Mouse (Mus musculus) forebrain, postnatal 0 days (tissue): ENCODE results near the gene Lhfpl5. TPM values are rescaled to one million over a fixed set of nuclear protein-coding genes. Genes with fewer than 3 reads are reported as not detected.
A peak's percentile ranks its signal among the peaks of the same experiment; 100 is the strongest.

ENCODE experiments used
- ATAC-seq: fragments of 200-750 bp; cut with Nextera tagmentation; 2 replicates; pipeline ENCODE4 v1.8.0; 2017; ENCODE audit warnings: mild to moderate bottlenecking, moderate library complexity
- DNase-seq: peaks from one replicate; pipeline ENCODE4 v3.0.0-alpha.2; 2015
- H3K27ac ChIP-seq: fragments of 300-500 bp; sonication (generic); 2 replicates; pipeline ENCODE4 v1.5.1; 2014; ENCODE audit warnings: low read depth, mild to moderate bottlenecking, antibody characterized with exemption, low read length, moderate library complexity, mixed read lengths
- H3K27me3 ChIP-seq: fragments of 300-500 bp; sonication (generic); 2 replicates; pipeline ENCODE4 v1.6.1; 2014; ENCODE audit warnings: mild to moderate bottlenecking, low read length, mixed read lengths; ENCODE audit not compliant: insufficient read depth
- H3K36me3 ChIP-seq: fragments of 300-500 bp; sonication (generic); 2 replicates; pipeline ENCODE4 v1.6.1; 2014; ENCODE audit warnings: mild to moderate bottlenecking, moderate library complexity; ENCODE audit not compliant: insufficient read depth
- H3K4me1 ChIP-seq: fragments of 300-500 bp; sonication (generic); 2 replicates; pipeline ENCODE4 v1.6.1; 2014; ENCODE audit warnings: antibody characterized with exemption; ENCODE audit not compliant: insufficient read depth
- H3K4me2 ChIP-seq: fragments of 300-500 bp; sonication (generic); 2 replicates; pipeline ENCODE4 v1.6.1; 2014; ENCODE audit warnings: low read depth, mild to moderate bottlenecking, moderate library complexity
- H3K4me3 ChIP-seq: fragments of 300-500 bp; sonication (generic); 2 replicates; pipeline ENCODE4 v1.5.1; 2014; ENCODE audit warnings: low read depth, low read length, mixed read lengths
- H3K9ac ChIP-seq: fragments of 300-500 bp; sonication (generic); 2 replicates; pipeline ENCODE4 v1.6.1; 2014; ENCODE audit warnings: mild to moderate bottlenecking
- H3K9me3 ChIP-seq: fragments of 300-500 bp; sonication (generic); 2 replicates; pipeline ENCODE4 v1.6.1; 2016; ENCODE audit warnings: low read length
- CTCF ChIP-seq: sonication (generic); IDR thresholded peaks from 2 replicates; pipeline ENCODE4 v1.5.1; 2016; ENCODE audit warnings: antibody characterized with exemption, control low read depth, low read depth
- WGBS: fragments of 180-500 bp; shearing (Covaris S2); extraction: QIAGEN DNeasy Blood & Tissue Kit; methylation state at CpG from one replicate; pipeline ENCODE4 v1.1.7; 2014; 5-methylcytosine and 5-hydroxymethylcytosine counted together
- microRNA-seq, 2 experiments: library from miRNA; unstranded; fragments of <30 nt; microRNA quantifications; one replicate each; pipeline ENCODE4; 2016
- polyA plus RNA-seq: library from polyadenylated mRNA; unstranded; fragments of >200 nt; fragmentation: Nextera tagmentation; extraction: Ambion mirVana; gene quantifications from 2 replicates; pipeline ENCODE4 v1.2.1, GENCODE M21; 2015
- total RNA-seq: library from RNA; depleted of rRNA; stranded (reverse); fragments of >200 nt; gene quantifications from 2 replicates; pipeline ENCODE4 v1.2.3, GENCODE M21; 2014; rRNA removed

Lhfpl5 gene
- total and polyA plus RNA-seq, 2 experiments from 2014 or later, result 11.9 to 13.2 TPM

- TF ChIP-seq CTCF, result no peak
- no peak overlapping the region for H3K4me3 ChIP-seq
- no peak for DNase-seq
- no peak overlapping the region for H3K9ac ChIP-seq
- 92% methylated on average over 15 of the region's 15 CpGs for WGBS
- H3K27ac ChIP-seq, result no peak overlapping the region
- no peaks in the 10 kb centered on the region for H3K36me3 ChIP-seq
- H3K27me3 ChIP-seq, result no peaks in the 10 kb centered on the region
- H3K4me2 ChIP-seq, result no peak overlapping the region
- H3K9me3 ChIP-seq, result no peaks in the 10 kb centered on the region
- no peak for ATAC-seq
- H3K4me1 ChIP-seq, result peaks cover 10% of the 10 kb centered on the region
Observed at GRCm38 (mm10) chr17:28625327-28625726, 49.9 kb downstream of the Lhfpl5 start.

DNA sequence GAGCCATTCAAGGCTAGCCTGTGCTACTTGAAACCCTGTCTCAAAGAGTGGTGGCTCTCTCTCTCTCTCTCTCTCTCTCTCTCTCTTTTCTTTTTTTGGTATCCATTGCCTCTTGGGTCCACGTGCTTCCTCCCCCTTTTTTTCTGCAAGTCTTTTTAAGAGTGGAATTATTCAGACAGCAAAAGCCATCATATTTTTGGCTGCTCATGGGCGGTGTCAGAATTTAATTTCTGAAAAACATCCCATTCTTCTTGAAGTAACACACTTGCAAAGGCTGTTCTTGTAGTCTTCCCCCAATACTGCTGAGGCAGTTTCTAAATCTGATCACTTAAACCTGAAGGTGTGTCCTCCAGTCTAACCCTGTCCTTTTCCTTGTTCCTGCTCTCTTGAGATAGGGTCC is 51.5 kb downstream of the Lhfpl5 start:
- H3K36me3 ChIP-seq, result no peaks in the 10 kb centered on the region
- H3K4me3 ChIP-seq, result no peak overlapping the region
- no peak for TF ChIP-seq CTCF
- H3K27ac ChIP-seq, result no peak overlapping the region
- ATAC-seq (no peak), DNase-seq (no peak)
- no peaks in the 10 kb centered on the region for H3K9me3 ChIP-seq
- no peaks in the 10 kb centered on the region for H3K27me3 ChIP-seq
- no peak overlapping the region for H3K4me2 ChIP-seq
- WGBS, result 73% methylated on average over 2 of the region's 2 CpGs
- H3K4me1 ChIP-seq, result peaks cover 4% of the 10 kb centered on the region; the same call in 1 of the 2 replicates
- no peak overlapping the region for H3K9ac ChIP-seq

DNA sequence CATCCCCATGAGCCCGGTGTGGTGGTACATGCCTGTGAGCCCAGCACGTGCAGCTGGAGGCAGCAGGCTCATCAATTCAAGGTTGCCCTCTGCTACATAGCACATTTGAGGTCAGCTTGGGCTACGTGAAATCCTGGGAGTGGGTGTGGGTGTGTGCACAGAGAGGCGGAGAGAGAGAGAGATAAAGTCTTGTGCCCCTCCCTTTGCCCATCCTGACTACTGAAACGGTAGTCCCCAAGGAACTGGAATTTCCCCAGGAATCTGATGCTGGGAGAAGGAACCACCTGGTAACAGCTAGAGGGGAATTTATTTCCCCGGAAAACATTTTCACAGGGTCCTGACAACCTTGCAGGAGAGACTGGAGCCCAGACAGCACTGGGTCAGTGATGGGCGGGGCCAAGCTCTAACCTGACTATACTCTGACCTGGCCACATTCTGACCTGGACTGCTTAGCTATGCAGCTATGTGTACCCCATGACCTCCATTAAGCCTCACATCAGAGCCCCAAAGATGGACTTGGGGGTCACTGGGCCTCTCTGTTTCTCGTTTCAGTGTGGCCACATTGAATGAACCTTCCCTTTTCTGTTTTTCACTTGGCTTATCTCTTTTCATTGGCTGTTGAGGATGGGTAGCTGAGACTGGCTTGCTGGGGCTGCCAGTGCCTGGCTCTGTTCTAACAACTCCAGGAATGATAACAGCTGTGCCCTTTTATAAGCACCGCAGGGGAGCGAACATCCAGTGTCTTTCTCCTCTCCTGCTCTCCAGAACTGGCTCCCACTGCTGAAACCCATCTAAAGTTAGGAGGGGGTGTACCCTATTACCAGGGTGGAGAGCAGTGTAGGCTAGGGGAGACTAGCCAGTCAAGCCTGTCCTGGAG is 53.0 kb downstream of the Lhfpl5 start:
- Histone ChIP-seq H3K36me3 (no peaks in the 10 kb centered on the region), H3K27ac (no peak overlapping the region), H3K27me3 (no peaks in the 10 kb centered on the region), H3K9me3 (no peaks in the 10 kb centered on the region), H3K4me3 (no peak overlapping the region), H3K4me2 (no peak overlapping the region), H3K4me1 (no peaks in the 10 kb centered on the region), H3K9ac (no peak overlapping the region)
- WGBS, result 69% methylated on average over 10 of the region's 10 CpGs
- ATAC-seq, result no peak
- DNase-seq, result no peak
- no peak for TF ChIP-seq CTCF

DNA sequence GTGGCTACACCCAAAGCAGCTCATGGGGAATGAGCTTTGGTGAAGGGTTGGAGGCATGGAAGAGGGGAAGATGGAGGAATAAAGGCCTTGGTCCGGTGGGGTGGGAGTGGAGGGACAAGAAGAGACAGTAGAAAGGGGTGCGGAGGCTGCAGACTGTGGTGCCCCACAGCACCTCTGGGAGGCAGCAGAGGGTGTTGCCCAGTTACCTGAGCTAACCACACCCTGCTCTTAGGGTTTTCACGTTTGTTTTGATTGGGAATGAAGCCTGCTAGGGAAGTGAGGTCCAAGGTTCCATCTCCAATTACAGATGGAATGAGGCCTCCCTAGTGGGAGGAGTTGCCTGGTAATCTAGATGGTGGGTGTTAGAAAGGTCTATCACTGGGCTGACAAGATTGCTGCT is 53.7 kb downstream of the Lhfpl5 start:
- Histone ChIP-seq H3K36me3 (no peaks in the 10 kb centered on the region), H3K4me1 (no peaks in the 10 kb centered on the region), H3K9me3 (no peaks in the 10 kb centered on the region), H3K27ac (no peak overlapping the region), H3K4me3 (no peak overlapping the region), H3K27me3 (no peaks in the 10 kb centered on the region), H3K4me2 (no peak overlapping the region), H3K9ac (no peak overlapping the region)
- ATAC-seq, result no peak
- TF ChIP-seq CTCF, result 0 out of 2 replicates have a peak, but pooled peaks have one; percentile 10
- no peak for DNase-seq
- WGBS, result 50% methylated on average over 3 of the region's 3 CpGs

Small RNA genes lying within 50 kb of the gene (microRNA-seq; reads per million reads assigned to microRNA genes)
- gene Gm25195 (0 reads per million in 2 experiments), gene Mir6969 (0 reads per million in 2 experiments)

Other genes starting within 250 kb of the Lhfpl5 start
- 1,161 and 1,582 TPM in 2 replicates for gene Rpl10a, start 247.2 kb upstream of the Lhfpl5 start, total RNA-seq
- 366 and 462 TPM in 2 replicates for gene Rpl10a, start 247.2 kb upstream of the Lhfpl5 start, polyA plus RNA-seq
- gene Tead3, start 224.8 kb upstream of the Lhfpl5 start, total RNA-seq, result 4.5 and 4.8 TPM in 2 replicates
- gene Tead3, start 224.8 kb upstream of the Lhfpl5 start, polyA plus RNA-seq, result 1.1 and 1.4 TPM in 2 replicates
- 1.2 and 1.8 TPM in 2 replicates for gene Tulp1, start 210.4 kb upstream of the Lhfpl5 start, total RNA-seq
- gene Tulp1, start 210.4 kb upstream of the Lhfpl5 start, polyA plus RNA-seq, result 0.86 and 1.5 TPM in 2 replicates
- 26.6 and 37.3 TPM in 2 replicates for gene Fkbp5, start 58.1 kb upstream of the Lhfpl5 start, total RNA-seq
- gene Fkbp5, start 58.1 kb upstream of the Lhfpl5 start, polyA plus RNA-seq, result 18.3 and 21.1 TPM in 2 replicates
- gene Armc12, start 44.8 kb upstream of the Lhfpl5 start, total RNA-seq, result 0.15 TPM in 1 of 2 replicates, not detected in the other
- not detected in 2 replicates for gene Armc12, start 44.8 kb upstream of the Lhfpl5 start, polyA plus RNA-seq
- not detected in 2 replicates for gene Clpsl2, start 26.2 kb upstream of the Lhfpl5 start, total RNA-seq
- gene Clpsl2, start 26.2 kb upstream of the Lhfpl5 start, polyA plus RNA-seq, result not detected in 2 replicates
- gene Clps, start 14.9 kb upstream of the Lhfpl5 start, total RNA-seq, result not detected in 2 replicates
- not detected in 2 replicates for gene Clps, start 14.9 kb upstream of the Lhfpl5 start, polyA plus RNA-seq
- gene Srpk1, start 47.1 kb downstream of the Lhfpl5 start, total RNA-seq, result 55.4 and 69.6 TPM in 2 replicates
- gene Srpk1, start 47.1 kb downstream of the Lhfpl5 start, polyA plus RNA-seq, result 66.6 and 75.1 TPM in 2 replicates
- gene Slc26a8, start 114.6 kb downstream of the Lhfpl5 start, total RNA-seq, result 2.0 and 3.3 TPM in 2 replicates
- gene Slc26a8, start 114.6 kb downstream of the Lhfpl5 start, polyA plus RNA-seq, result 1.3 and 1.8 TPM in 2 replicates
- 28.7 and 33.5 TPM in 2 replicates for gene Mapk14, start 115.7 kb downstream of the Lhfpl5 start, total RNA-seq
- gene Mapk14, start 115.7 kb downstream of the Lhfpl5 start, polyA plus RNA-seq, result 16.6 and 20.4 TPM in 2 replicates
- gene AC170998.1, start 150.4 kb downstream of the Lhfpl5 start, total RNA-seq, result 1.2 and 5.6 TPM in 2 replicates
- 1.7 TPM in 1 of 2 replicates, not detected in the other for gene AC170998.1, start 150.4 kb downstream of the Lhfpl5 start, polyA plus RNA-seq
- 0.14 and 0.38 TPM in 2 replicates for gene Mapk13, start 193.7 kb downstream of the Lhfpl5 start, total RNA-seq
- 0.53 and 1.0 TPM in 2 replicates for gene Mapk13, start 193.7 kb downstream of the Lhfpl5 start, polyA plus RNA-seq
- gene Brpf3, start 225.4 kb downstream of the Lhfpl5 start, total RNA-seq, result 8.9 and 13.0 TPM in 2 replicates
- 2.2 and 4.1 TPM in 2 replicates for gene Brpf3, start 225.4 kb downstream of the Lhfpl5 start, polyA plus RNA-seq